Mouse (Mus musculus): ENCODE measurements around the gene Dnm1. TPM values are rescaled to one million over a fixed set of nuclear protein-coding genes. Genes with fewer than 3 reads are reported as not detected.
"Not testable (repeated sequence)": the region's sequence is repeated elsewhere in the genome, so short reads cannot be mapped to it uniquely, and the experiment has no call there.

Gene Dnm1
- polyA plus RNA-seq, 1 experiment from 2014 or later = 18.0 TPM

DNA sequence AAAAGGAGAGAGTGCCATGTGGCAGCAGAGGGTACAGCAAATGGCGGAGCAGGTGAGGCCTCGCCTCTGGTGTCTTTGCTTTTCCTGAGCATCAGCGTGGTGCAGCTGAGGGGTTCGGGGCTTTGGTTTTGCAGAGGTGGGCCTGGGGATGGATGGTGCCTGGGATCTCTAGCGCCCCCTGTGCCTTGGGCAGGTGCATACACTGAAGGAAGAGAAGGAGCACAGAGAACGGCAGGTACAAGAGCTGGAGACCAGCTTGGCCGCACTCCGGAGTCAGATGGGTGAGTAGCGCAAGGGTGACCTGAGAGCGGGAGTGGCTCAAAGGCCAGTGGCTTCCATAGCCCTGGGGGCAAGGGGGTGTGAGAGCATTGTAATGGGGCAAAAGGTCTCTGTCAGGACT lies 50.2 kb downstream of the Dnm1 start:
- ATAC-seq (no peak), DNase-seq (ENCODE audit: low read depth, low spot score) (no peak)
- ChIA-PET POLR2A (no interaction called here), CTCF (interaction anchor here (0.8 to 1.6 kb wide), 4 partner anchors 10 to 60 kb away, joined by 3 read pairs; no protein-coding TSS in a partner anchor)
- no peak for TF ChIP-seq CTCF (IDR thresholded peaks at IDR 0.05)
- no peaks in the 10 kb centered on the region for H3K27me3 ChIP-seq
- in situ Hi-C loops (cut with MboI; ENCODE audit: low pct_unique_long_range_greater_than_20kb) = no loop called here

DNA sequence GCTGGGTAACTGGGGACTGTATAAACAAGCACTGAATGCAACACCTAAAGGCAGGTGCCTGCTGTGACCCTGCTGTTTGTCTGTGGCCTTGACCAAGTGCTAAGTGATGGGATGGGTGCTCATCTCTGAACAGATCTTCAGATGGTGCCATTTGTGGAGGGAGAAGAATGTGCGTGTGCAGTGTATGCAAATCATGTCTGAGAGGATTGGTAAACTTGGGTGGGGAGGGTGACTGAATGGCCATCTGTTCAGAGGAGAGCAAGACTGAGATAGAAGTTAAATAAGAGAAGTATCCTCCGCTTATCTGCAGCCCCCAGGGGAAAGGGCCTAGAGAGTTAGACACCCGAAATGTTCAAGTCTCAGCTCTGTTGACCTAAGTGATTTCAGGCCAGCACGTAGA lies 53.7 kb downstream of the Dnm1 start:
- ATAC-seq (no peak), DNase-seq (ENCODE audit: low read depth, low spot score) (no peak)
- POLR2A ChIA-PET = no interaction called here
- no peak for TF ChIP-seq CTCF (IDR thresholded peaks at IDR 0.05)
- CTCF ChIA-PET = no interaction called here
- no peaks in the 10 kb centered on the region for H3K27me3 ChIP-seq
- in situ Hi-C loops (cut with MboI; ENCODE audit: low pct_unique_long_range_greater_than_20kb) = no loop called here

DNA sequence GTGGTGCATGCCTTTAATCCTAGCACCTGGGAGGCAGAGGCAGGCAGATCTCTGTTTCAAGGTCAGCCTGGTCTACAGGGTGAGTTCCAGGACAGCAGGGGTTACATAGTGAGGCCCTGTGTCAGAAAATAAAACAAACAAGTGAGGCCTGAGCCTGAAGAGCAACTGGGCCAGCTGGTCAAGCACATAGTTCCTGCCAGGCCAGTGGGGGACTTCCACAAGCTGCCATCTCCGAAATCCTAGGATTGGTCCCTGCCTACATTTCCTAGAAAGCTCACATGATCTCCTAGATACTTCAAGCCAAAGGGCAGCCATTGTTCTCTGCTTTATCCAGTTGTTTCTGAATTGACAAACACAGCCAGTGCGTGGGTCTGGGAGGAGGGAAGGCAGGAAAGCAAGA lies 57.3 kb downstream of the Dnm1 start:
- POLR2A ChIA-PET = interaction anchor here (0.6 to 1.2 kb wide), 2 partner anchors 9 to 366 kb away, joined by 3 to 8 read pairs; no protein-coding TSS in a partner anchor

DNA sequence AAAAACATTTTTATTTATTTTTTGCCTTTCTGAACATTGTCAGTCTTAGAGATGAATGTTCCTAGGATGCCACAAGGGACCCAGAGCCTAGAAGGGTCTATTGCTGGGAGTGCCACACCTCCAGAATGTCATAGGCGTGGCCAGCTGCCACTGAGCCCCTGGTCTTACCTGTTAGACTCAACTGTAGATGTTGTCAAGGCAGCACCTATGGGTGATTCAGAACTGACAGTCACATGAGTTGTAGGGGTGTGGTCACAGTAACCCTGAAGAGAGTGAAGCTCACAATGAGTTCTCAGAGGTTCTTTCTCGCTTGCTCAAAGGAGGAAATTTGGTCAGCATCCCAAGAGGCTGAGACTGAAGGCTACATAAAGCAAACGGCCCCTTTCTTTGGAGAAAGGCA lies 57.9 kb downstream of the Dnm1 start:
- DNase-seq (ENCODE audit: low read depth, low spot score) (no peak), ATAC-seq (no peak)
- ChIA-PET CTCF (interaction anchor here (1.8 kb wide), 1 partner anchor 9 kb away, joined by 10 read pairs; no protein-coding TSS in a partner anchor), POLR2A (interaction anchor here (0.6 to 1.2 kb wide), 2 partner anchors 10 to 366 kb away, joined by 3 to 8 read pairs; no protein-coding TSS in a partner anchor)
- no peaks in the 10 kb centered on the region for H3K27me3 ChIP-seq
- in situ Hi-C loops (cut with MboI; ENCODE audit: low pct_unique_long_range_greater_than_20kb) = no loop called here
- no peak for TF ChIP-seq CTCF (IDR thresholded peaks at IDR 0.05)

More for the DNA sequence above, 57.3 kb downstream of the Dnm1 start:
- in situ Hi-C loops (cut with MboI; ENCODE audit: low pct_unique_long_range_greater_than_20kb); H3K27me3 ChIP-seq; DNase-seq (ENCODE audit: low read depth, low spot score); ATAC-seq: not testable (repeated sequence)
- CTCF ChIA-PET = interaction anchor here (1.8 kb wide), 1 partner anchor 9 kb away, joined by 10 read pairs; no protein-coding TSS in a partner anchor

DNA sequence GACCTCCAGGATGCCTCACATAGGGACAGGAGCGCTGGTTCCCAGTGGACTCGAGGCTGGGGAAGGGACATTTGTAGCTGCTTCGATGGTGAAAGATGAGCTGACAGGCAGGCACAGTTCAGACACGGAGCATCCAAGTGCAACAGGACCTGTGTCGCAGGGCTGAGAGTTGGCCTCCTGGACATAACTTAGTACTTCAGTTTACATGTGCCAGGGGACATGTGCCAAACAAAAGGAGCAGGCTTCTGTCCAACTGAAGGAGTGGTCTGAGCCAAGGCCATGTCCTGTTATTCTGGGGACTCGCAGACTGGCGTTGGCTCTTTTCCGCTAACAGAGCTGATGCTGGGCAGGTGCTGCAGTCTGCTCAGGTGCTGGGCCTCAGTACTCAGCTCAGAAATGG lies 58.8 kb downstream of the Dnm1 start:
- DNase-seq (ENCODE audit: low read depth, low spot score) (no peak), ATAC-seq (no peak)
- POLR2A ChIA-PET = no interaction called here
- CTCF ChIA-PET = interaction anchor here (1.3 kb wide), 1 partner anchor 14 kb away, joined by 3 read pairs; no protein-coding TSS in a partner anchor
- H3K27me3 ChIP-seq = no peaks in the 10 kb centered on the region
- no peak for TF ChIP-seq CTCF (IDR thresholded peaks at IDR 0.05)
- in situ Hi-C loops (cut with MboI; ENCODE audit: low pct_unique_long_range_greater_than_20kb) = no loop called here

DNA sequence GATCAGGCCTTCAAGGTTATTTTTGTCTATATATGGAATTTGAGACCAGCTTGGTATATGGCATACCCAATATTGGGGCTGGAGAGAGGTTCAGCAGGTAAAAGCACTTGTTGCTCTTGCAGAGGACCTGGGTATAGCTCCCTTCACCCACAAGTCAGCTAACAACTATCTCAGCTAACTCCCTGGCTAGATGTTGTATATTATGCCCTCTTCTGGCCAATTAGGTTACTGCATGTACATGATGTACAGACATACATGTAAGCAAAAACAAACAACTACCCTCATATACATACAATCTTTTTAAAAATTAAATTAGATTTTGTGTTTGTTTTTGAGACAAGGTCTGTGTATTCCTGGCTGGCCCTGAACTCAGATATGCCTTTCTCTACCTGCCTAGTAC lies 63.6 kb downstream of the Dnm1 start:
- CTCF ChIA-PET = interaction anchor here (0.7 to 1.8 kb wide), 3 partner anchors 8 to 14 kb away, joined by 3 to 4 read pairs (median 3); no protein-coding TSS in a partner anchor
- POLR2A ChIA-PET = interaction anchor here (0.9 kb wide), 1 partner anchor 72 kb away, joined by 3 read pairs; no protein-coding TSS in a partner anchor
- H3K27me3 ChIP-seq = no peaks in the 10 kb centered on the region
- no peak for ATAC-seq
- TF ChIP-seq CTCF (IDR thresholded peaks at IDR 0.05) = peak; percentile 71
- DNase-seq (ENCODE audit: low read depth, low spot score) = no peak
- in situ Hi-C loops (cut with MboI; ENCODE audit: low pct_unique_long_range_greater_than_20kb) = loop anchor here (5.0 kb wide), 1 partner anchor 152 kb away; no protein-coding TSS in a partner anchor

DNA sequence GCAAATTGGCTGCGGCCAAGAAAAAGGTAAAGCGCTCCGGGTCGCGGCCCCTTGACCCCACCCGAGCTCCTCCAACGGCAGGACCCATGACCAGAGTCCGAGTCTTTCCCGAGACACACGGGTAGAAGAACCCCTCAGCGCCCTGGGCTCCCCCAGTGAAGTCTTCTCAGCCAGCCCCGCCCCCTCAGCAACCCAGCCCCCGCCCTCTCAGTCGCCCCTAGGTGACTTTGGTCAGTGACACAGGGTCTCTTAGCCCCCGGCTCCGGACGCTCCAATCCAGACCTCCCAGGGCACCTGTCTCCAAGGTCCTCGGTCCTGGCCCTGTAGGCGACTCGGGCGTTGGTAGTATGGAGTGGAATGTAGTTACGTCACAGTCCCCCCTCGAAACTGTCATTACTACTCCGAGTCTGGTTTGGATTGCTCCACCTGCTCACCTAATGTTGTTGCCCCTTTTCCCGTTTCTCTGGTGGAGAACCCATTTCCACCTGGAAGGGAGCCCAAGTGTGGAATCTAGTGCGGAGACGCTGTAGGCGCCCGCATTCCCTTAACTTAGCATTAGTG lies 64.7 kb downstream of the Dnm1 start:
- CTCF ChIA-PET = interaction anchor here (1.3 to 1.5 kb wide), 2 partner anchors 19 to 28 kb away, joined by 3 read pairs; no protein-coding TSS in a partner anchor
- in situ Hi-C loops (cut with MboI; ENCODE audit: low pct_unique_long_range_greater_than_20kb) = loop anchor here (5.0 kb wide), 1 partner anchor 151 kb away; no protein-coding TSS in a partner anchor
- no peaks in the 10 kb centered on the region for H3K27me3 ChIP-seq
- POLR2A ChIA-PET = no interaction called here
- DNase-seq (ENCODE audit: low read depth, low spot score) (no peak), ATAC-seq (peak; percentile 22)
- TF ChIP-seq CTCF (IDR thresholded peaks at IDR 0.05) = no peak

DNA sequence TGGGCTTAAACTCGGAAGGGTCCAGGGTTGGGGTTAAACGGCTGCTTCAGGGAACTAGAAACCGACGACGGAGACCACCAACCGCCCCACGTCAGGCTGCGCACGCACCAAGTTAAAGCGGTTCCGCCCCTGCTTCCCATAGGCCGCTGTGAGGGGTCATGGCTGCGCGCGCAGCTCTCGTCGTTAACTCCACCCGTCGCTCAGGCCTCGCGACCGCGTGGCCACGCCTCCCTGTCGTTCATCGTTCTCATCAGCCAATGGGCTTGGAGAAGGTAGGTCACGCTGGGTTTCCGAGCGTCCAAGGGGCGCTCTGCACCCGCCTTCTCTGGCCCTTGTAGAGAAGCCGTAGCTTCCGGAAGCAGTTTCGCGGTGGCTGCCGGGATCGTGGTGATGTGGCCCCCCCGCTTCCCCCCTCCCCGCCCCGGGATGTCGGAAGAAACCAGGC lies 65.2 kb downstream of the Dnm1 start, which contains the start of gene Swi5:
TSS of gene Swi5 (minus strand) at position 153 of the 445 bp plus-strand sequence.
- in situ Hi-C loops (cut with MboI; ENCODE audit: low pct_unique_long_range_greater_than_20kb) = loop anchor here (5.0 kb wide), 1 partner anchor 151 kb away; no protein-coding TSS in a partner anchor
- ChIA-PET CTCF (interaction anchor here (1.3 to 1.5 kb wide), 2 partner anchors 20 to 27 kb away, joined by 3 read pairs; no protein-coding TSS in a partner anchor), POLR2A (no interaction called here)
- ATAC-seq (peak; percentile 93), DNase-seq (ENCODE audit: low read depth, low spot score) (peak; percentile 98)
- no peak for TF ChIP-seq CTCF (IDR thresholded peaks at IDR 0.05)
- H3K27me3 ChIP-seq = no peaks in the 10 kb centered on the region

DNA sequence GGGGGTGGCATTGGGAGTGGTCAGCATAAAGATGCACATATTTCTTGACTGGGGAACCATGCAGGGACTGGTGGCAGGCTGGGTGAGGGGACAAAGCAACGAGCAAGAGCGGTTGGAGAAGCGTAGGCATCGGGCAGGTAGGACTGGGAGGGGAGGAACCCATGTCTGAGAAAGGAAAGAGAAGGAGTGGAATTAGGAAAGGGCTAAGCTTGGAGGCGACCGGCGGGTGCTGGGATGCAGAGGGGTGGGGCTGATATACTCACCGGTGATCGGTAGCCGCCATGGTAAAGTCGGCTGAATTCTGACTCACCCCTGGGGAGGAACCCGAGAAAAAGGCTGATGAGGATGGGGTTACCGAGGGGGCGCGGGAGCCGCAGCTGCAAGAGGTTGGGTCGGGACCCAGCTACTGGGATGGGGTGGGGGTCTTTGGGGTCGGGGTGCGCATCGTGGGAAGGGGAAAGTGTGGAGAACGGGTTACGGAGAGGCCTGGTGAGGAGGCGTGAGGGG lies 65.8 kb downstream of the Dnm1 start, which contains the start of gene Golga2:
TSS of gene Golga2 (plus strand) at position 51 of the 507 bp plus-strand sequence.
- no peaks in the 10 kb centered on the region for H3K27me3 ChIP-seq
- ATAC-seq (no peak), DNase-seq (ENCODE audit: low read depth, low spot score) (no peak)
- TF ChIP-seq CTCF (IDR thresholded peaks at IDR 0.05) = no peak
- in situ Hi-C loops (cut with MboI; ENCODE audit: low pct_unique_long_range_greater_than_20kb) = loop anchor here (5.0 kb wide), 1 partner anchor 150 kb away; no protein-coding TSS in a partner anchor
- CTCF ChIA-PET = interaction anchor here (1.3 to 1.5 kb wide), 2 partner anchors 20 to 27 kb away, joined by 3 read pairs; no protein-coding TSS in a partner anchor
- POLR2A ChIA-PET = no interaction called here

DNA sequence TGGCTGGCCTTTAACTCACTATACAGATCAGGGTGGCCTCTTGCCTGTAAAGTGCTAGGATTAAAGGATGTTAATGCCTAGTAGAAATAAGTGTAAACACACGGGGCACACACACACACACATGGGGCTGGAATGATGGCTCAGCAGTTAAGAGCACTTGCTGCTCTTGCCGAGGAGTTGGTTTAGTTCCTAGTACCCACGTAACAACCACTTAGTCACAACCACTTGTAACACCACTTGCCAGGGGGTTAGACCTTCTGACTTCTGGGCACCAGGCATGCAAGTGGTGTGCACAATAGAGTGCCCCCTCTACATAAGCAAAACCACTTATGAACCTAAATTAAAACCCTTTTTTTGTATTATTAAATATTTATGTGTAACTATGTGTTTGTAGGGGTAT lies 69.2 kb downstream of the Dnm1 start:
- CTCF ChIA-PET = interaction anchor here (1.4 to 3.3 kb wide), 3 partner anchors 9 to 24 kb away, joined by 3 to 7 read pairs (median 4); no protein-coding TSS in a partner anchor

More for the DNA sequence above, 69.2 kb downstream of the Dnm1 start:
- POLR2A ChIA-PET = no interaction called here
- in situ Hi-C loops (cut with MboI; ENCODE audit: low pct_unique_long_range_greater_than_20kb) = no loop called here
- no peak for DNase-seq (ENCODE audit: low read depth, low spot score)
- H3K27me3 ChIP-seq = no peaks in the 10 kb centered on the region
- ATAC-seq = no peak
- no peak for TF ChIP-seq CTCF (IDR thresholded peaks at IDR 0.05)
